Mouse (Mus musculus): Measurements from ENCODE around the gene Snca. TPM values are rescaled to one million over a fixed set of nuclear protein-coding genes. Genes with fewer than 3 reads are reported as not detected.

Gene Snca
- 3.4 and 3.5 TPM in 2 replicates for polyA plus RNA-seq (2012; rRNA removed)

- no peak within 1 kb of the TSS for H3K27ac ChIP-seq (ENCODE audit: insufficient read depth, low read depth, low read length)
- no peaks in the 10 kb centered on the region for H3K27me3 ChIP-seq (replicated peaks; ENCODE audit: control insufficient read depth, insufficient read depth, low read length)
- 2% methylated on average over 14 of the region's 14 CpGs for WGBS
- TF ChIP-seq POLR2A (IDR thresholded peaks at IDR 0.05; ENCODE audit: low read depth, low read length) (no peak), CTCF (conservative IDR thresholded peaks at IDR 0.05; ENCODE audit: insufficient read depth, insufficient read length, low read depth, low read length) (no peak)
- H3K36me3 ChIP-seq (ENCODE audit: control insufficient read depth, insufficient read depth, low read length), result no peaks in the 10 kb centered on the region
- H3K4me3 ChIP-seq (ENCODE audit: insufficient read depth, low read depth, low read length), result peak within 1 kb of the TSS; percentile 50
- peak; percentile 10 for DNase-seq
- H3K4me1 ChIP-seq (ENCODE audit: control insufficient read depth, insufficient read depth, low read length), result no peaks in the 10 kb centered on the region
These were observed at the start of gene Snca for GRCm38 (mm10) chr6:60829282-60829891. Gene Snca, minus strand, starts transcription at chr6:60829855.

- no peaks in the 10 kb centered on the region for H3K4me1 ChIP-seq (ENCODE audit: control insufficient read depth, insufficient read depth, low read length)
- no peaks in the 10 kb centered on the region for H3K27me3 ChIP-seq (replicated peaks; ENCODE audit: control insufficient read depth, insufficient read depth, low read length)
- TF ChIP-seq CTCF (conservative IDR thresholded peaks at IDR 0.05; ENCODE audit: insufficient read depth, insufficient read length, low read depth, low read length), result no peak
- H3K4me3 ChIP-seq (ENCODE audit: insufficient read depth, low read depth, low read length), result no peak overlapping the region
- H3K36me3 ChIP-seq (ENCODE audit: control insufficient read depth, insufficient read depth, low read length), result no peaks in the 10 kb centered on the region
- DNase-seq, result no peak
- whole genome bisulfite sequencing, result 82% methylated on average over 1 of the region's 1 CpGs
- H3K27ac ChIP-seq (ENCODE audit: insufficient read depth, low read depth, low read length), result no peak overlapping the region
These were observed 40.5 kb upstream of the Snca start for GRCm38 (mm10) chr6:60870126-60870525.

DNA sequence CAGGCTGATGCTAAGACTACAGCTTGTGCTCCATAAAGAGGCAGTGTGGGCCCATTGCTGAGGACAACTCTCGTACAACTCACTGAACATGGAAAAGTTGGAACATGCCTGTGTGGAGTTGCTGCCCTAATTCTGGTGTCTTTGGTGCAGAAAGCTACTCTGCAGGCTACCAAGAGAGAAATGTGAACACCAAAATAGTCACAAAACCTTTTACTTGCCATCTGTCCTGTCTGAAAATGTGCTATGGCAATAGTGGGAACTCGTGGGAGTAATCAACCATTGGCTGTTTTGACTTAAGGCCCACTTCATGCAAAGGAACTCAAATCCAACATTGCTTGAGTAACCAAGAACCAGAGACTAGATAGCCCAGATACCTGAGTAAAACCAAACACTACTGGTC, 26.9 kb upstream of the Snca start:
- no peak overlapping the region for H3K27ac ChIP-seq (ENCODE audit: insufficient read depth, low read depth, low read length)
- no peaks in the 10 kb centered on the region for H3K27me3 ChIP-seq (replicated peaks; ENCODE audit: control insufficient read depth, insufficient read depth, low read length)
- no peak overlapping the region for H3K4me3 ChIP-seq (ENCODE audit: insufficient read depth, low read depth, low read length)
- no peak for TF ChIP-seq CTCF (conservative IDR thresholded peaks at IDR 0.05; ENCODE audit: insufficient read depth, insufficient read length, low read depth, low read length)
- no peak for TF ChIP-seq POLR2A (IDR thresholded peaks at IDR 0.05; ENCODE audit: low read depth, low read length)
- DNase-seq, result no peak
- H3K4me1 ChIP-seq (ENCODE audit: control insufficient read depth, insufficient read depth, low read length), result no peaks in the 10 kb centered on the region
- H3K36me3 ChIP-seq (ENCODE audit: control insufficient read depth, insufficient read depth, low read length), result no peaks in the 10 kb centered on the region
- WGBS, result 72% methylated on average over 2 of the region's 2 CpGs

DNA sequence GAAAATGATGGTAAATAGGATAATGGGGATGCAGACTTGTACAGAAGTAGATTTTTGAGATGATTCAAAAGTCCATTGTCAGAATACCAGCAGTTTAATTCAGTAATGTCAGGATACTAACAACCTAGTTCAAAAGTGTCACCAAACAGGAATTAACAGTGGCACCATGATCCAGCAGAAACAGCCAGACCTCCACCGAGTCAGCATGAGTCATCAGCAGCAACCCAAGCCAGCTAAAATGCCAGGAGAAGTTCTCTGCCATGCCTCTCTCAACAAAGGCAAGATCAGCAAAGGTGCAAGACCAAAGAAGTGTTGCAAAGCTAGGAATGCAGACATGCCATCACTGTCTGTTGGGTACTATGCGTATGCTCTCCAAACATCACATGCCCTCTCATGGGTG, 22.0 kb upstream of the Snca start:
- WGBS, result 84% methylated on average over 2 of the region's 2 CpGs
- Histone ChIP-seq H3K36me3 (ENCODE audit: control insufficient read depth, insufficient read depth, low read length) (no peaks in the 10 kb centered on the region), H3K27ac (ENCODE audit: insufficient read depth, low read depth, low read length) (no peak overlapping the region), H3K4me1 (ENCODE audit: control insufficient read depth, insufficient read depth, low read length) (no peaks in the 10 kb centered on the region), H3K27me3 (replicated peaks; ENCODE audit: control insufficient read depth, insufficient read depth, low read length) (no peaks in the 10 kb centered on the region), H3K4me3 (ENCODE audit: insufficient read depth, low read depth, low read length) (no peak overlapping the region)
- DNase-seq, result no peak
- no peak for TF ChIP-seq POLR2A (IDR thresholded peaks at IDR 0.05; ENCODE audit: low read depth, low read length)
- no peak for TF ChIP-seq CTCF (conservative IDR thresholded peaks at IDR 0.05; ENCODE audit: insufficient read depth, insufficient read length, low read depth, low read length)

- 2% methylated on average over 35 of the region's 35 CpGs for WGBS
- peak; percentile 23 for DNase-seq
- H3K4me3 ChIP-seq (ENCODE audit: insufficient read depth, low read depth, low read length), result peak overlapping the region; percentile 50
These were observed 1.0 kb downstream of the Snca start for GRCm38 (mm10) chr6:60828429-60829264.

GRCm38 (mm10) chr6:60828047-60828428, 1.6 kb downstream of the Snca start:
- Histone ChIP-seq H3K4me1 (ENCODE audit: control insufficient read depth, insufficient read depth, low read length) (no peaks in the 10 kb centered on the region), H3K27me3 (replicated peaks; ENCODE audit: control insufficient read depth, insufficient read depth, low read length) (no peaks in the 10 kb centered on the region), H3K4me3 (ENCODE audit: insufficient read depth, low read depth, low read length) (no peak overlapping the region), H3K27ac (ENCODE audit: insufficient read depth, low read depth, low read length) (no peak overlapping the region), H3K36me3 (ENCODE audit: control insufficient read depth, insufficient read depth, low read length) (no peaks in the 10 kb centered on the region)
- no peak for DNase-seq
- TF ChIP-seq CTCF (conservative IDR thresholded peaks at IDR 0.05; ENCODE audit: insufficient read depth, insufficient read length, low read depth, low read length) (no peak), POLR2A (IDR thresholded peaks at IDR 0.05; ENCODE audit: low read depth, low read length) (no peak)
- 68% methylated on average over 1 of the region's 1 CpGs for WGBS

More at GRCm38 (mm10) chr6:60828429-60829264, 1.0 kb downstream of the Snca start:
- Histone ChIP-seq H3K27ac (ENCODE audit: insufficient read depth, low read depth, low read length) (no peak overlapping the region), H3K4me1 (ENCODE audit: control insufficient read depth, insufficient read depth, low read length) (no peaks in the 10 kb centered on the region), H3K27me3 (replicated peaks; ENCODE audit: control insufficient read depth, insufficient read depth, low read length) (no peaks in the 10 kb centered on the region), H3K36me3 (ENCODE audit: control insufficient read depth, insufficient read depth, low read length) (no peaks in the 10 kb centered on the region)
- TF ChIP-seq CTCF (conservative IDR thresholded peaks at IDR 0.05; ENCODE audit: insufficient read depth, insufficient read length, low read depth, low read length), result no peak
- no peak for TF ChIP-seq POLR2A (IDR thresholded peaks at IDR 0.05; ENCODE audit: low read depth, low read length)

DNA sequence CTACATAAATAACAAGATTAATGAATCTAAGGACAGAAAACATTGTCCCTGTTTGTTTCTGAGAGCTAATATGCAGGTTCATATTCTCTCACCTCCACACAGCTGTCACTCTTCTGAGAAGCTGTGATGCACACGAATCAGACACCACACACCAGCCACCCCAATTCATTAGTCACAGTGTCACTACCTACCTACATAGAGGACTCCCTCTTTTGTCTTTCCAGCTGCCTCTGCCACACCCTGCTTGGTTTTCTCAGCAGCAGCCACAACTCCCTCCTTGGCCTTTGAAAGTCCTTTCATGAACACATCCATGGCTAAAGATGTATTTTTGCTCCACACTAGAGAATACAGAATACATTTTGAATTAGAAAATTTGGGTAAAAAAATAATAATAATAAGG, 2.4 kb downstream of the Snca start:
- TF ChIP-seq CTCF (conservative IDR thresholded peaks at IDR 0.05; ENCODE audit: insufficient read depth, insufficient read length, low read depth, low read length), result no peak
- TF ChIP-seq POLR2A (IDR thresholded peaks at IDR 0.05; ENCODE audit: low read depth, low read length), result no peak
- 56% methylated on average over 1 of the region's 1 CpGs for WGBS
- no peaks in the 10 kb centered on the region for H3K4me1 ChIP-seq (ENCODE audit: control insufficient read depth, insufficient read depth, low read length)
- no peaks in the 10 kb centered on the region for H3K36me3 ChIP-seq (ENCODE audit: control insufficient read depth, insufficient read depth, low read length)
- no peak for DNase-seq
- H3K27me3 ChIP-seq (replicated peaks; ENCODE audit: control insufficient read depth, insufficient read depth, low read length), result no peaks in the 10 kb centered on the region
- no peak overlapping the region for H3K4me3 ChIP-seq (ENCODE audit: insufficient read depth, low read depth, low read length)
- H3K27ac ChIP-seq (ENCODE audit: insufficient read depth, low read depth, low read length), result no peak overlapping the region

Measured in kidney, adult 2 months (tissue).